Mouse (Mus musculus) liver, postnatal 0 days (tissue): ENCODE data around the gene Ppfia3.

Experiments
- CTCF ChIP-seq: sonication (generic); IDR thresholded peaks from 2 replicates; pipeline ENCODE4 v1.5.1; 2016; ENCODE audit warnings: antibody characterized with exemption, low read depth
- EP300 ChIP-seq: IDR thresholded peaks from 2 replicates; pipeline ENCODE4 v1.6.1; 2016; ENCODE audit warnings: antibody characterized with exemption, low read depth, mild to moderate bottlenecking

DNA sequence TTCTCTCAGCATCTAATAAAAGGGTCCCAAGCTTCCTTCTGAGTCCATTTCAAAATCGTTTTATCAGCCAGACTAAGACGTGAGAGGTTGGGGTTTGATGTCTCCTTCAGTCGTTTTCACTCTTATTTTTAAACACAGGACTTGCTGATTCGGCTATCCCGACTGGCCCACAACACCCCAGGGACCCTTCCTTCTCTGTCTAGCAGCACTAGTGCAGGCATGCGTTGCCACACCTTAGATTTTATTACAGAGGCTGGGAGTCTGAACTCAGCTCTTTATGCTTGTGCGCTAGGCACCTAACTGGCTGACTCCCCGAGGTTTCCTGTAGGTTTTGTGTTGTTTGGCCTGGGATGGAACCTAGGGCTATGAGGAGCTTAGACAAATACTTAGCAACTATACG, 53.3 kb downstream of the Ppfia3 start:
- TF ChIP-seq CTCF = no peak
- TF ChIP-seq EP300 = no peak
